Comparison of ENCODE assay signal across 10 mouse cellular contexts in the genomic region with DNA sequence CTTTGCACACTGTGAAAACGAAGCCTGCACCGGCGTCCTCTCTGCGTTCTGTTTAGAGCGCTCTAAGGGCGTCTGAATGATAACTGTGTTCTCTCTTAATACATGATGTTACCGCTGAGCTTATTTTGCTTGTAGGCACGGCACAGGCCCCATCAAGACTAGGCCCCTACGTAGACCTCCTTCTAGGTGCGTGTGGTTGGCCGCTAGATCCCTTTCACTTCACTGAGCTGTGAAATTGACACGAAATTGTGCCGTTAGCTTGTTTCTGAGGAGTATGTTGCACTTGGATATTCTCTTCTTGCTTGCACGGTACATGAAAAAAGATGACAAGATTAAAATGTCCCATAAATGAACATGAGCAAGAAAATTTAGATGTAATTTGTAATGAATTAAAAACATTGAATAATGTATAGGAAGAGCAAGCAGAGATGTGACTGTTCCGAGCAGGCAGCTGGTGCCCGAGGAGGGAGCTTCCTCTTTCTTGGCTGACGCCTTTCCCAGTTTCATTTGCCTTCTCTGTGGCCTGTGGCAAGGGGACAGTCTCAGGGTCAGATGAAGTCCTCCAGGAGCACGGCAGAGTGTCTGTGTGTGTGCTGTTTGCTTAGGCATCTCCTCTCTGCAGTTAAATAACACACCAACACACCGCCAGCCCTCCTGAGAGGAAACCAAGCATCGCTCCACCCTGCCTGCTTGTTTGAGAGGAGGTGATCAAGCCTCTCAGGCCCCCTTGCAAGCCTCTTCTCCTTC.
DNase-seq lines count a peak whose midpoint lies in the region; ATAC-seq and TF ChIP-seq lines count a peak whose summit lies in the region.
"Had no signal": no experiment of that assay in that cellular context is flagged by ENCODE, and none has a peak within 500 bp of the region (broad histone marks: within the 10 kb centered on the region; RNA-seq: fewer than 3 reads in every experiment).

No protein-coding gene starts in this region.

- no peak overlapping the region for H3K9ac ChIP-seq in kidney, embryonic 16.5 days (replicated peaks; ENCODE audit: low read length)
- H3K9ac ChIP-seq in forebrain, embryonic 15.5 days (replicated peaks), result peak overlapping the region; percentile 11; the same call in 1 of the 2 replicates
- no peak overlapping the region for H3K9ac ChIP-seq in midbrain, embryonic 12.5 days (replicated peaks)
- H3K9ac ChIP-seq: heart, embryonic 13.5 days had no signal

- H3K9me3 ChIP-seq in kidney, embryonic 16.5 days (ENCODE audit: low read length), result no peaks in the 10 kb centered on the region
- no peaks in the 10 kb centered on the region for H3K9me3 ChIP-seq in forebrain, embryonic 15.5 days
- no peaks in the 10 kb centered on the region for H3K9me3 ChIP-seq in midbrain, embryonic 12.5 days
- H3K9me3 ChIP-seq: heart, embryonic 13.5 days had no signal

- H3K27ac ChIP-seq in kidney, embryonic 16.5 days (ENCODE audit: low read length), result peak overlapping the region; percentile 48; the same call in 1 of the 2 replicates
- peak overlapping the region; percentile 77 for H3K27ac ChIP-seq in forebrain, embryonic 15.5 days (replicated peaks)
- H3K27ac ChIP-seq in midbrain, embryonic 12.5 days (replicated peaks), result peak overlapping the region; percentile 68
- H3K27ac ChIP-seq: heart, embryonic 13.5 days had no signal

- WGBS in kidney, embryonic 16.5 days, result 50% methylated on average over 20 of the region's 20 CpGs
- 54% methylated on average over 20 of the region's 20 CpGs for WGBS in forebrain, embryonic 15.5 days
- 64% methylated on average over 20 of the region's 20 CpGs for WGBS in midbrain, embryonic 12.5 days

- no peak overlapping the region for H3K4me3 ChIP-seq in kidney, embryonic 16.5 days (ENCODE audit: low read length)
- no peak overlapping the region for H3K4me3 ChIP-seq in forebrain, embryonic 15.5 days
- no peak overlapping the region for H3K4me3 ChIP-seq in midbrain, embryonic 12.5 days
- H3K4me3 ChIP-seq: heart, embryonic 13.5 days had no signal

- H3K4me2 ChIP-seq in kidney, embryonic 16.5 days (replicated peaks; ENCODE audit: low read depth, low read length), result no peak overlapping the region
- no peak overlapping the region for H3K4me2 ChIP-seq in forebrain, embryonic 15.5 days (replicated peaks)
- no peak overlapping the region for H3K4me2 ChIP-seq in midbrain, embryonic 12.5 days (replicated peaks)
- H3K4me2 ChIP-seq: heart, embryonic 13.5 days had no signal

- TF ChIP-seq POLR2A in brain, embryonic 14.5 days (IDR thresholded peaks at IDR 0.05; ENCODE audit: borderline replicate concordance, extremely low read depth, insufficient read depth, insufficient read length, poor library complexity, severe bottlenecking), result no peak

- DNase-seq in kidney, postnatal 4 days, result no peak
- DNase-seq in brain, embryonic 14.5 days (ENCODE audit: low read depth), result peak; percentile 67
- DNase-seq in layer of hippocampus, adult 8-10 months (ENCODE audit: low spot score in 2 of 2), result no peak
- no peak for DNase-seq in c-Kit-positive CD71-positive TER-119-positive erythroid progenitor cells, embryonic 14.5 days (ENCODE audit: low spot score)
- no peak for DNase-seq in embryo, embryonic 11 days
- DNase-seq: cerebellum, adult 9-11 months had no signal

- ATAC-seq in kidney, embryonic 16.5 days (ENCODE audit: low FRiP score, low TSS enrichment), result no peak
- ATAC-seq in forebrain, embryonic 15.5 days (replicated peaks), result no peak
- no peak for ATAC-seq in midbrain, embryonic 12.5 days (ENCODE audit: low FRiP score, low read depth)

- no peak for TF ChIP-seq CTCF in brain, embryonic 14.5 days (IDR thresholded peaks at IDR 0.05; ENCODE audit: borderline replicate concordance, extremely low read depth, insufficient read depth, insufficient read length)

- no peaks in the 10 kb centered on the region for H3K36me3 ChIP-seq in kidney, embryonic 16.5 days (ENCODE audit: insufficient read depth, low read length)
- H3K36me3 ChIP-seq in forebrain, embryonic 15.5 days, result no peaks in the 10 kb centered on the region
- H3K36me3 ChIP-seq in midbrain, embryonic 12.5 days, result no peaks in the 10 kb centered on the region
- H3K36me3 ChIP-seq: heart, embryonic 13.5 days had no signal

- H3K27me3 ChIP-seq in kidney, embryonic 16.5 days (ENCODE audit: insufficient read depth, low read length), result no peaks in the 10 kb centered on the region
- no peaks in the 10 kb centered on the region for H3K27me3 ChIP-seq in forebrain, embryonic 15.5 days
- H3K27me3 ChIP-seq in midbrain, embryonic 12.5 days, result 0 out of 2 replicates have a peak, but pooled peaks cover 14% of the 10 kb centered on the region
- H3K27me3 ChIP-seq: heart, embryonic 13.5 days had no signal

- H3K4me1 ChIP-seq in kidney, embryonic 16.5 days (ENCODE audit: insufficient read depth, low read length), result peaks cover 55% of the 10 kb centered on the region
- H3K4me1 ChIP-seq in forebrain, embryonic 15.5 days, result peaks cover 67% of the 10 kb centered on the region
- H3K4me1 ChIP-seq in midbrain, embryonic 12.5 days, result peaks cover 56% of the 10 kb centered on the region
